Mouse (Mus musculus) frontal cortex, postnatal 25 days (tissue): ENCODE results near the gene Gm11037.
A peak's percentile ranks its signal among the peaks of the same experiment; 100 is the strongest.
"Not testable (repeated sequence)": the region's sequence is repeated elsewhere in the genome, so short reads cannot be mapped to it uniquely, and the experiment has no call there.

ENCODE experiments used
- DNase-seq, 2 experiments: peaks; one replicate each; pipeline ENCODE4 v3.0.0; 2022; ENCODE audit warnings: low spot score in 2 of 2

The Gm11037 gene

GRCm38 (mm10) chr2:131132930-131133547, at the start of gene Gm11037:
TSS of gene Gm11037 (plus strand) at chr2:131133497.
- no peak for DNase-seq

DNA sequence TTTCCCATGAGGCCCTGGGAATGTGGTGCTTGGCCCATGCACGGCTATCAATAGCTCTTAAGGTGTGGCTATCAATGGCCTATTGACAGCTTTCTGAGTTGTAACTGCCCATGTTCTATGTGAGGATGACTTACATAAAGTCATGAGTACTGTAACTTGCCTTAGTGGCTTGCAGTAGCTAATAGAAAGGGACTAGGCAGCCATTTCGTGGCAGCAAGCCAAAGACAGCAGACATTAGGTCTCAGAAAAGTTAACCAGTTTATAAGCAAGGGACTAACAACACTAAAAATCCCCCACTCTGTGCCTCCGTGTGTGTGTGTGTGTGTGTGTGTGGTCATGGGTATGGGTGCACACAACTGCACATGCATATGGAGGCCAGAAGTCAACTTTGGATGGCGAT, 49.1 kb upstream of the Gm11037 start:
- DNase-seq: no peak

GRCm38 (mm10) chr2:131086667-131087390, 46.5 kb upstream of the Gm11037 start, which contains the start of gene Siglec1:
TSS of gene Siglec1 (minus strand) at chr2:131086765.
- DNase-seq: no peak

DNA sequence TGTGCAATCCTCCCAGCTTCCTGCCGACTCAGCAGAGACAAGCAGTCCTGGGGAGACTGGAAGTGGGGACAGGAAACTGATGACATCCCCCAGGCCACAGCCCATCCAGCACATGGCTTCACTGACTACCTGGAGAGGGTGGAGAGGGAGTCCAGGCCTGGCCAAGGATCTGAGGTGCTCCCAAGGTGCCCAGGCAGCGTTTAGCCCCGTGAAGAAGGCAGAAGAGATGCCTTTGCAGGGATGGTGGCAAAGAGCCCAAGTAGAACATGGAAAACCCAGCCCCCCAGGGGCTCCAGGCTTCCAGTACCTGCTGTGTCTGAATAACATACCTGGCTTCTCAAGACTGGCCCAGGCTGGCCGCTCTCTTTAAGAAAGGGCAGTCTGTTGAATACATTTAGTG, 44.7 kb upstream of the Gm11037 start:
- no peak for DNase-seq

DNA sequence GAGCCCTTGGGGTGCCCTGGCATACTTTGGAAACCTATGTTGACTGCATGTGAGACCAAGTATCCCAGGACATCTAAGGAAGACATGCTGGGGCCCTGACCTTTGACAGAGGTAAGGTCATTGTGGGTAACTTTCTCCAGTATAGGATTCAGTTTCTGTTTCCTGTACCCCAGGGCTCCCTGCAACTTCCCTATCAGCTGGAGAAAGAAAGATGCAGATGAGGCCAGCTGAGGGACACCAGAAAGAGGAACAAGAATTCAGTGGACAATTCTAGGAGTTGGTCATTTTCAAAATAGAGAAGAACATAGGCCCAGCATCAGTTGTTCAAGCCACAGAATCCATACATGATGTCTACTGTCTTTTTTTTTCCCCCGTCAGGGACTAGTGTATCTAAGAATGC, 43.7 kb upstream of the Gm11037 start:
- no peak for DNase-seq

GRCm38 (mm10) chr2:131090852-131091251, 42.4 kb upstream of the Gm11037 start:
- no peak for DNase-seq

GRCm38 (mm10) chr2:131093577-131093976, 39.7 kb upstream of the Gm11037 start:
- DNase-seq: no peak

DNA sequence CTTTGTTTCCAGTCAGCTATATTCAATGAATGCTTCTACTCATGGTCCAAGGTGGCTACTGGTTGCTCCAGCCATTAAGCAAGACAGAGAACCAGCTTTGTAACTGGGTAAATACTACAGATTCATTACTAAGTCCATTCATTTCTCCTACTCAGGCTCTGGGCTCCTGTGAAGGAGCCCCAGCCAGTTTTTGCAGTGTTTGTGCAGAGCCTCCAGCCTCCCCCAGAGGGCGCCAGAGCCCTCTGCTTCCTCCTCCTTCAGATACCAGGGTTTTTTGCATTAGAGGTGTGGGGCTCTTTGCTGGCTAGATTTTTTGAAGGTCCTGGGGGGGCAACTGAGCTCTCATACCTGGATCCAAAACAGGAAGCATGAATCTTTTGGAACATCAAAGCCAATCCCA, 38.5 kb upstream of the Gm11037 start:
- DNase-seq: peak; percentile 67 to 74

- no peak for DNase-seq
These were observed 37.0 kb upstream of the Gm11037 start for GRCm38 (mm10) chr2:131096101-131096795.

- DNase-seq: no peak
These were observed 36.2 kb upstream of the Gm11037 start for GRCm38 (mm10) chr2:131097087-131097486.

- DNase-seq: no peak
These were observed 31.8 kb upstream of the Gm11037 start for GRCm38 (mm10) chr2:131101530-131101929.

DNA sequence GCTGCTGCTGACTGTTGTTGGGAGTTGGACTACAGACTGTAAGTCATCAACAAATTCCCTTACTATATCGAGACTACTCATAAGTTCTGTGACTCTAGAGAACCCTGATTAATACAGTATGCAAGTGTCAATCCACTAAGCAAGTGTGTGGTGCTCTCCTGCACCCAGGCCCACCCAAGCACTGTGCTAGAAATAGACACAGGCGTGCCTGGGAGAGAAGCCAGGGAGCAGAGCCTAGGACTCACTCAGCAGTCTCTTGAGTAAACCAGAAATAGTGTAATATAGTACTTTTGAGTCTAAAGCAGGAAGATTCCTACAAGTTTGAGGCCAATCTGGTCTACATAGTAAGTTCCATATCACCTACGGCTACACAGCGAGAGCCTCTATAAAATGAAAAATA, 29.3 kb upstream of the Gm11037 start:
- no peak for DNase-seq

DNA sequence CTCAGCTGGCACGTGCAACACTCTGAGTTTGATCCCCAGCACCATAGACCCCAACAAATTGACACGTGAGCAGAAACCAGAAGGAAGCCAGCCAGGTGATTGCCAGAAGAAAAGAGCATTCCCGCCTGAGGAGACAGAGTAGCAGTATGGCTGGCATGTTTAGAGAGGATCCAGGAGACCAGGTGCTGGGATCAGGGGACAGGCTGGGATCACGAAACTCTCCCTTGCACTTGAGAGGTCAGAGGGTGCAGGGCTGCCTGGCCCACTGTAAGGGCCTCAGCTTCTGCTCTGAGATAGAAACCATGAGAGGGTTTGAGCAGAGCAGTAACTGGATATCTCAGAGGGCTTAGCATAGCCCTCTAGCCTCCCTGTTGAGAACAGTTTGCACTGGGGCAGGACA, 28.2 kb upstream of the Gm11037 start:
- not testable (repeated sequence) for DNase-seq

GRCm38 (mm10) chr2:131105989-131106388, 27.3 kb upstream of the Gm11037 start:
- no peak for DNase-seq

DNA sequence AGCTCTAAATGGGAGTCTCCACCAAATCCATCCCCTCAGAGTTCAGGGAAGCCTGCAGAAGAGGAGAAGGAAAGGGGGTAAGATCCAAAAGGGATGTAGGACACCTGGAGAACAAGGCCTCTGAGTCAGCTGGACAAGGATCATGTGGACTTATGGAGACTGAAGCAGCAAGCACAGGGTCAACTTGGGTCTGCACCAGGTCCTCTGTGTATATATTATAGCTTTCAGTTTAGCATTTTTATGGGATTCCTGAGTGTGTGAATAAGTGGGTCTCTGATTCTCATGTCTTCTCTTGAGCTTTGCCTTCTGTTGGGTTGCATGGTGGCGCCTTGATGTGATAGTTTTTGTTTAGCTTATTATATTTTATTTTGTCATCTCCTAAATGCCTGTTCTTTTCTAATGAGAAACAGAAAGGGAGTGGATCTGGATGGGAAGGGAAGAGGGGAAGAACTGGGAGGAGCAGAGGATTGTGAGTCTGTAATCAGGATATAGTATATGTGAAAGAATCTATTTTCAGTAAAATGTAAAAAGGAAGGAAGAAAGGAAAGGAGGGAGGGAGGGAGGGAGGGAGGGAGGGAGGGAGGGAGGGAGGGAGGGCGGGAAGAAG, 14.2 kb upstream of the Gm11037 start:
- DNase-seq: no peak

GRCm38 (mm10) chr2:131124166-131124565, 9.1 kb upstream of the Gm11037 start:
- no peak for DNase-seq

- no peak for DNase-seq
These were observed 7.9 kb upstream of the Gm11037 start for GRCm38 (mm10) chr2:131125157-131125963.

DNA sequence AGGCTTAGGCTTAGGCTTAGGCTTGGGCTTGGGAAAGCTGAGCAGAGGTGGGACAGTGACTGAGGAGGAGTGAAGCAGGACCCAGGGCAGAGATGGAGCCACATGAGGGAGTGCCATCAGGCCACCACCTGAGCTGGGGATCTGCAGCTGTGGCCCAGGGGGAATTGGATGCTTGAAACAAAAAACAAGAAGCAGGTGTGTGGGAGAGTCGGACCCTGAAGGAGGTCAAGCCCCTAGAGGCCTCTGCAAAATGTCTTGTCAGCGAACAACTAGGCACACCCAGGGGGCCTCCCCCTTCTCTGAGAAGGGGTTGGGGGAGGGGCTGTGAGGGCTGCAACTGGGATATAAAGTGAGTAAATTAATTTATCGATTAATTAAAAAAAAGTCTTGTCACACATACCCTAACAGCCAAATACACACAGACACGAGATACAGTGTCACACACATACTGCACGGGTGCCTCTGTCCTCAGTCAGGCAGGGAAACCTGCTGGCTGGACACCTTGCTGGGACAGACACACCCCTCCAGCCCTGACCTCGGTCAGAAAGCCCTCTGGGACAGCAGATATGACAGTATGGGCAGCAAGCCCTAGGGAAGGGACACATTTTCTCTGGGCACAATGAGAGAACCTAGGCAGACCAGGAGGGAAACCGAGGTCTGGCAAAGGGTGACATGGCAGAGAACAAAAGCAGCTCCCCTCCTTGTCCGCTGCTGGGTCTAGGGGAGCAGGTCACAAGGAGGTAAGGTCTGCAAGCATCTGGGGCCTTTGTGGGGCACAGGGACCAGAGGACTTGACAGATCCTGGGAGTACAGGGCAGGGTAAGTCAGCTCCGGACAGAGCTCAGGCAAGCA, 7.1 kb upstream of the Gm11037 start:
- no peak for DNase-seq

GRCm38 (mm10) chr2:131127161-131127730, 6.1 kb upstream of the Gm11037 start, which contains the start of gene Hspa12b:
TSS of gene Hspa12b (plus strand) at chr2:131127280.
- no peak for DNase-seq

- no peak for DNase-seq
These were observed 5.1 kb upstream of the Gm11037 start for GRCm38 (mm10) chr2:131128211-131128610.
